Mouse (Mus musculus): ENCODE results near the gene Zc3h12d. TPM values are rescaled to one million over a fixed set of nuclear protein-coding genes. Genes with fewer than 3 reads are reported as not detected.

Zc3h12d gene
- total RNA-seq (2015; ENCODE audit: low replicate concordance) (0.36 and 0.84 TPM in 2 replicates), total RNA-seq (2017; ENCODE audit: low replicate concordance) (0.38 and 0.90 TPM in 2 replicates)

GRCm38 (mm10) chr10:7832171-7832676 lies at the start of gene Zc3h12d:
Gene Zc3h12d, plus strand, starts transcription at chr10:7832470.
- ATAC-seq (replicated peaks; ENCODE audit: low FRiP score, poor library complexity, severe bottlenecking): no peak

GRCm38 (mm10) chr10:7787319-7787718 lies 45.0 kb upstream of the Zc3h12d start:
- no peak for ATAC-seq (replicated peaks; ENCODE audit: low FRiP score, poor library complexity, severe bottlenecking)

GRCm38 (mm10) chr10:7792254-7792750 lies 40.0 kb upstream of the Zc3h12d start:
- no peak; the same call in 1 of the 2 replicates for ATAC-seq (replicated peaks; ENCODE audit: low FRiP score, poor library complexity, severe bottlenecking)

GRCm38 (mm10) chr10:7792751-7793385 lies 39.4 kb upstream of the Zc3h12d start, which contains the start of the genes Ginm1 and Ppil4:
Gene Ginm1, minus strand, starts transcription at chr10:7792824.
Gene Ppil4, plus strand, starts transcription at chr10:7792891.
- peak; percentile 97 for ATAC-seq (replicated peaks; ENCODE audit: low FRiP score, poor library complexity, severe bottlenecking)

- ATAC-seq (replicated peaks; ENCODE audit: low FRiP score, poor library complexity, severe bottlenecking): no peak
Observed at GRCm38 (mm10) chr10:7801258-7801657, 31.0 kb upstream of the Zc3h12d start.

GRCm38 (mm10) chr10:7802519-7803140 lies 29.6 kb upstream of the Zc3h12d start:
- ATAC-seq (replicated peaks; ENCODE audit: low FRiP score, poor library complexity, severe bottlenecking): no peak

GRCm38 (mm10) chr10:7809937-7810336 lies 22.3 kb upstream of the Zc3h12d start:
- ATAC-seq (replicated peaks; ENCODE audit: low FRiP score, poor library complexity, severe bottlenecking): peak; percentile 79

GRCm38 (mm10) chr10:7816476-7816875 lies 15.8 kb upstream of the Zc3h12d start:
- no peak for ATAC-seq (replicated peaks; ENCODE audit: low FRiP score, poor library complexity, severe bottlenecking)

- no peak for ATAC-seq (replicated peaks; ENCODE audit: low FRiP score, poor library complexity, severe bottlenecking)
Observed at GRCm38 (mm10) chr10:7818676-7819075, 13.6 kb upstream of the Zc3h12d start.

- ATAC-seq (replicated peaks; ENCODE audit: low FRiP score, poor library complexity, severe bottlenecking): no peak
Observed at GRCm38 (mm10) chr10:7819156-7819555, 13.1 kb upstream of the Zc3h12d start.

- no peak for ATAC-seq (replicated peaks; ENCODE audit: low FRiP score, poor library complexity, severe bottlenecking)
Observed at GRCm38 (mm10) chr10:7819603-7820002, 12.7 kb upstream of the Zc3h12d start.

- no peak for ATAC-seq (replicated peaks; ENCODE audit: low FRiP score, poor library complexity, severe bottlenecking)
Observed at GRCm38 (mm10) chr10:7820171-7820570, 12.1 kb upstream of the Zc3h12d start.

GRCm38 (mm10) chr10:7821981-7822380 lies 10.3 kb upstream of the Zc3h12d start:
- ATAC-seq (replicated peaks; ENCODE audit: low FRiP score, poor library complexity, severe bottlenecking): no peak

- ATAC-seq (replicated peaks; ENCODE audit: low FRiP score, poor library complexity, severe bottlenecking): no peak
Observed at GRCm38 (mm10) chr10:7824663-7825280, 7.5 kb upstream of the Zc3h12d start.

- no peak for ATAC-seq (replicated peaks; ENCODE audit: low FRiP score, poor library complexity, severe bottlenecking)
Observed at GRCm38 (mm10) chr10:7825281-7825665, 7.0 kb upstream of the Zc3h12d start.

GRCm38 (mm10) chr10:7826106-7826505 lies 6.2 kb upstream of the Zc3h12d start:
- ATAC-seq (replicated peaks; ENCODE audit: low FRiP score, poor library complexity, severe bottlenecking): no peak

GRCm38 (mm10) chr10:7833377-7834165 lies 1.3 kb downstream of the Zc3h12d start:
- ATAC-seq (replicated peaks; ENCODE audit: low FRiP score, poor library complexity, severe bottlenecking): no peak

GRCm38 (mm10) chr10:7834671-7835225 lies 2.5 kb downstream of the Zc3h12d start:
- ATAC-seq (replicated peaks; ENCODE audit: low FRiP score, poor library complexity, severe bottlenecking): no peak

- ATAC-seq (replicated peaks; ENCODE audit: low FRiP score, poor library complexity, severe bottlenecking): no peak
Observed at GRCm38 (mm10) chr10:7836902-7837301, 4.6 kb downstream of the Zc3h12d start.
